In the genomic region with DNA sequence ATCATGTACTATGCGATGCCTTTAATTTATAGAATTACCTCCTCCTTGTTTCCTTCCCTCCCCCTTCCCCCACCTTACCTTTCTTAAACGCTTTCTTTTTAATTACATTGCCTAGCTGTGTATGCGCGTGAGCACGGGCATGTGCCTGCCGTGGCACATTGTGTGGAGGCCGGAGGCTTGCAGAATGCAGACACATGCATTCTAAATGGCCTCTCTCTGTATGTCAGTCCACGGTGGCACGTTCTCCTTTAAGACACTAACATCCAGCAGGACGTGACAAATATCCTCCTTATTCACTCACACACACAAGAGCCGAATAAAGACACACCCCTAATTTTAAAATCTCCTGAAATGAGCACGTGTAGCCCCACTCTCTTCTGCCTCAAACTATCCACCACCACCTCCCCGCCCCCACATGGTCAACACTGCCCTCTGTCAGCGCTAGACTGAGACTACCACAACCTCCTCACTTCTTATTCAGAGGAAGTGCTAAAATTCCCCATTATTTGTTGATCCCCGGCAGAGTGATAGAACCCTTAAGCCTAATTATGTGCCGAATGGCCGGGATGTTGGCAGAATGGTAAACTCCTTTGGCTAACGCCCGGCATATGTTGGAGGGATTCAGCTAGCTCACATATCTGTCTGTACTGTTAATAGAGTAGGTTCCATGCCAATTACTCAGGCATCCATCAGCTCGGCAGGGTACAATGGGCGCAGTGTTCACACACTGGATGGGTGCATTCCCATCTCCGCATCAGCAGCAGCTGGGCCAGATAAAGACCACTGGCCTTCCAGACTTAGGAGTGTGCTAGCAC, we compare ENCODE assay signal across 7 mouse cellular contexts.
DNase-seq lines count a peak whose midpoint lies in the region; ATAC-seq and TF ChIP-seq lines count a peak whose summit lies in the region.

No protein-coding gene starts in this region.

- peak overlapping the region; percentile 93 for H3K27ac ChIP-seq in hindbrain, embryonic 13.5 days

- peaks cover 57% of the 10 kb centered on the region for H3K4me1 ChIP-seq in hindbrain, embryonic 13.5 days (replicated peaks)

- no peaks in the 10 kb centered on the region for H3K36me3 ChIP-seq in hindbrain, embryonic 13.5 days

- TF ChIP-seq CTCF in brain, embryonic 14.5 days (IDR thresholded peaks at IDR 0.05; ENCODE audit: borderline replicate concordance, extremely low read depth, insufficient read depth, insufficient read length): peak; percentile 54; the same call in 1 of the 2 replicates

- H3K4me3 ChIP-seq in hindbrain, embryonic 13.5 days: peak overlapping the region; percentile 30

- DNase-seq in Muller cell, postnatal 12 days (ENCODE audit: inconsistent ontology term): peak; percentile 88
- DNase-seq in brain, embryonic 14.5 days (ENCODE audit: low read depth): peak; percentile 95
- DNase-seq in frontal cortex, postnatal 36 days (ENCODE audit: low spot score in 2 of 2): peak; percentile 31 to 33
- DNase-seq in layer of hippocampus, postnatal 36 days: peak; percentile 41 to 49
- peak; percentile 87 for DNase-seq in lung, postnatal 36 days
- DNase-seq in right cerebral cortex, postnatal 10 days (ENCODE audit: low spot score in 2 of 2): peak; percentile 77 to 78

- WGBS in hindbrain, embryonic 13.5 days: 4% methylated on average over 22 of the region's 22 CpGs

- ATAC-seq in hindbrain, embryonic 13.5 days (ENCODE audit: low FRiP score): peak; percentile 80

- H3K9ac ChIP-seq in hindbrain, embryonic 13.5 days: peak overlapping the region; percentile 60

- no peaks in the 10 kb centered on the region for H3K27me3 ChIP-seq in hindbrain, embryonic 13.5 days

- TF ChIP-seq POLR2A in brain, embryonic 14.5 days (IDR thresholded peaks at IDR 0.05; ENCODE audit: borderline replicate concordance, extremely low read depth, insufficient read depth, insufficient read length, poor library complexity, severe bottlenecking): no peak

- H3K4me2 ChIP-seq in hindbrain, embryonic 13.5 days: peak overlapping the region; percentile 58

- peaks cover 7% of the 10 kb centered on the region; the same call in 1 of the 2 replicates for H3K9me3 ChIP-seq in hindbrain, embryonic 13.5 days

Comparison
In these comparisons a context has a peak if more than half of its experiments do, and no peak if none do; other contexts are left out.
1. Peak in every context shown above with its lines: DNase-seq, ATAC-seq, H3K4me3 ChIP-seq and H3K27ac ChIP-seq.
2. DNase-seq: peak in every context shown above with its lines; median percentile 95 in brain, embryonic 14.5 days; 88 in Muller cell, postnatal 12 days; 87 in lung, postnatal 36 days; 78 in right cerebral cortex, postnatal 10 days; 45 in layer of hippocampus, postnatal 36 days; 32 in frontal cortex, postnatal 36 days.